Mouse (Mus musculus) cortical plate, adult 2 months (tissue): ENCODE results near the gene Rbpms2. TPM values are rescaled to one million over a fixed set of nuclear protein-coding genes. Genes with fewer than 3 reads are reported as not detected.

Source experiments
- H3K27ac ChIP-seq: fragments of 200-500 bp; 2 replicates; pipeline ENCODE4 v1.5.1; 2012; ENCODE audit warnings: low read length, control low read depth, inconsistent platforms; ENCODE audit not compliant: insufficient read depth
- H3K4me1 ChIP-seq: fragments of 200-500 bp; 2 replicates; pipeline ENCODE4 v1.6.1; 2011; ENCODE audit warnings: low read length; ENCODE audit not compliant: control insufficient read depth, insufficient read depth
- H3K4me3 ChIP-seq: fragments of 200-500 bp; 2 replicates; pipeline ENCODE4 v1.5.1; 2011; ENCODE audit warnings: mild to moderate bottlenecking, low read length, control low read depth; ENCODE audit not compliant: insufficient read depth
- CTCF ChIP-seq: fragments of 200-500 bp; IDR thresholded peaks from 2 replicates; pipeline ENCODE4 v1.5.1; 2011; ENCODE audit warnings: mild to moderate bottlenecking, control low read depth, low read length; ENCODE audit not compliant: insufficient read depth; ENCODE audit errors: extremely low read depth
- POLR2A ChIP-seq: fragments of 200-500 bp; IDR thresholded peaks from 2 replicates; pipeline ENCODE4 v1.6.1; 2011; ENCODE audit warnings: mild to moderate bottlenecking, low read length, control low read depth; ENCODE audit not compliant: insufficient read depth; ENCODE audit errors: extremely low read depth
- polyA plus RNA-seq: library from polyadenylated mRNA; depleted of rRNA; stranded (reverse); fragments of >200 nt; gene quantifications from 2 replicates; pipeline ENCODE4 v1.2.3, GENCODE M21; 2012; rRNA removed

The Rbpms2 gene
- 4.0 and 4.9 TPM in 2 replicates for polyA plus RNA-seq

DNA sequence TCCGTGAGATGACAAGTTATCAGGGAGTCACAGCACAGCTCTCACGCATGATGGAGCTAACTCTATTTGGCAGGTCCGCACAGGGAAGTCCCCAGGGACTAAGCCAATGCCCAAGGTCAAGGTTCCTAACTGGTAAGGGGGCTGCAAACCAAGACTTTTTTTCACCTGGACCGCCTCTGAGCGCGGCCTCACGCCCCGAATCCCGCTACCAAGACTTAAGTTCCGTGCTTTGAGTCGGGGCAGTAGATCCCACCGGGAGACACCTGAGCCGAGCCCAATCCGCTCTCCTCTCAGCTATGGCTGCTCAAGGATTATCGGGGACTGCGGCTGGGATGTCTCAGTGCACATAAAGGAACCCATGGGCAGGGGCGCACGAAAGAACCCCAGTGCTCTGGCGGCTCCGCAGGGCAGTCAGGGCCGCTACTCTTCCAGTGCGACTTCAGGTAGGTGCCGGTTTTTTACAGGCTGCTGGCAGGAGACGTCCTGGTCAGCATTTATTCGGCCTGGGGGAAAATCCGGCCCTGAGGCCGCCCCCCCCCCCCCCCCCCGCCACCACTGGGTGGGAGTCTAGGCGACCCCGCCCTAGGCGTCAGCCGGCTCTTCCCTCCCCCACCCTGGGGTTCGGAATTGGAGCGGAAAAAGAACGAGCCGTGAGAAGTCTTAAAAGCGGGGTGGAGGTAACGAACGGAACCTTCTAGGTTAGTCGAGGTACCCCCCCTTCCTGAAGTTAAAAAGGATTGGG is at the start of gene Rbpms2:
Gene Rbpms2 (plus strand): TSS at position 624 of the 742 bp plus-strand sequence.
- H3K4me3 ChIP-seq, result peak within 1 kb of the TSS; percentile 54
- TF ChIP-seq CTCF, result no peak
- no peak for TF ChIP-seq POLR2A
- no peak within 1 kb of the TSS for H3K27ac ChIP-seq
- H3K4me1 ChIP-seq, result no peaks in the 10 kb centered on the region; the same call in 1 of the 2 replicates

DNA sequence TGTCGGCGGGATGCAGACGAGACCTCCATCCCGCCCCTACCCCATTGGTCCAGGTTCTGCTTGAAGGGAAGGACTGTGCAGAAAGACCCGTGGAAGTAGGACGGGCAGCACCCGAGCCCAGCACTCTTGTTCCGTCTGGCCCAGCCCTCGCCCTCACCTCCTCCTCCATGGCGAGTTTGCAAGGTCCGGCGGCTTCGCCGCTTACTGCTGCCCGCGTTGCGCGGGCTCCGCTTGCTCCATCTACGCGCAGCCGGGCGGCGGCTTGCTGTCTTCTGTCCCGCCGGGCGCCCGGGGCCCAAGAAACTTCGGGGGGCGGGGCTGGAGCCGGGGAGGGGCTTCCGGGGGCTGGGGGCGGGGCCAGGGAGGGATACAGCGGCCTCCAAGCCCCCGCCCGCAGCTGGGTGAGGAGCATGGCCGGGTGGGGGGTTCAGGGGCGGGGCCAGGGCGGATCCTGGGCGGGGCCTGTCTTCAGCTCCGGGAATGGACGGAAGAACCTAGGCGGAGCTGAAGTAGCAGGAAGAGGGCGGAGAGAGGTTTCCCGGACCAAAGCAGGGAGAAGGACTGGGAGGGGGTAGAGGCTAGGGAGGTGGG is 49.6 kb upstream of the Rbpms2 start, which contains the start of gene Plekho2:
Gene Plekho2 (minus strand): TSS at position 260 of the 591 bp plus-strand sequence.
- peak within 1 kb of the TSS; percentile 20; the same call in 1 of the 2 replicates for H3K27ac ChIP-seq

DNA sequence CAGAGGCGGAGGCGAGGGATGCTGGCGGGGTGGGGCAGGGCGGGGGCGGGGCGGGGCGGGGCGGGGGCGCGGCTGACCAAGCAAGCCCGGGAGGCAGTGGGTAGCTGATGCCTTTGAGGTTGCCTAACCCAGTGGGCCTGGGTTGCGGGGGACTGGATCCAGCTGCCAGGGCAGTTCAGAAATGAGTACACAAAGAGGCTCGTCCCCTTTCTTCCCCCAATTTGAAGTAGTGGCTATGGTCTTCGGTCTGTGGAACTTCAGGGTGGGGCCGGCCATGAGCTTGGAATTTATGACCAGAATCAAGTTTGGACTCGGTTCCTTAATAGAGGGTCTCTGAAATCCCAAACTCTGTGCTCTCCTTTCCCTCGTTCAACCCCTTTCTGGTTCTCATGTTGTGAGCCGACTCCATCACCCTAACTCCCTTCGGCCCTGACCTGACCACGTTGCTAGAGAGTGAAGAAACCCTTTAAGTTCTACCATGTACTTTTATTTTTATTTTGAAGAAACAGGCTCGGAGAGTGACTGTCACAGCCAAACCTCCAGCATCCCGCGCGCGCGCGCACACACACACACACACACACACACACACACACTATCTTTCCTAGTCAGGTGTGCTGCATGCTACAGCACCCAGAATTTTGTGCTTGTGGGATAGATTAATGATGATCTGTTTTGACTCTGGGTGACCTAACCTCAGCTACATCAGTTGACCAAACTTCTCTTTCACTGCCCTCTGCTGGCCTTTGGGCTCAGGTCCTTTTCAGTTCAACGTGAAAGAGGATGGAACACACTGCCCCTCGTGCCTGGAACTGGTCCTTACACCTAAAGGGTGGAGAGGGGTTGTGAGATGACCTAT is 48.8 kb upstream of the Rbpms2 start:
- peak overlapping the region; percentile 42 for H3K4me3 ChIP-seq
- peak overlapping the region; percentile 4; the same call in 1 of the 2 replicates for H3K27ac ChIP-seq
- TF ChIP-seq POLR2A (no peak), CTCF (peak; percentile 95)
- no peaks in the 10 kb centered on the region for H3K4me1 ChIP-seq

More for the DNA sequence above, 49.6 kb upstream of the Rbpms2 start, which contains the start of gene Plekho2:
- no peak for TF ChIP-seq CTCF
- 0 out of 2 replicates have a peak, but pooled peaks have one; percentile 37 for TF ChIP-seq POLR2A
- Histone ChIP-seq H3K4me3 (peak within 1 kb of the TSS; percentile 42), H3K4me1 (no peaks in the 10 kb centered on the region)

DNA sequence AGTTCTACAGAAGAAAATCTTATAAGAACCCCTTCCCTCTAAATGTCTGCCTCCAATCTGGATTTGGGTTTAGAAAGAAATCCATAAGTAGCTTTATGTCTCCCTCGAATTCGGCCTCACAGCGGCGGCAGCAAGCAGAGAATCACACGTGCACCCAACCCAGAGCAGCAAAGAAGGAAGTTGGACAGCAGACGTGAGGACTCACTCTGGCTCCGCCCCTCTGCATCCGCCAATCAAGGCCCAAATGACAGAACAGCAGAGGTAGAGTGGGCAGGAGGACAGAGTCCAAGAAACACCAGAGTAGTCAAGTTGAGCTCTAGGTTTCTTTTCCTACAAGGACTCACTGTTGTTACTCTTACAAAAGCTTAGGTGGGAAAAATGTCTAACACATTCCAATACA is 46.4 kb upstream of the Rbpms2 start:
- no peaks in the 10 kb centered on the region for H3K4me1 ChIP-seq
- H3K4me3 ChIP-seq, result no peak overlapping the region
- no peak overlapping the region for H3K27ac ChIP-seq
- TF ChIP-seq CTCF (no peak), POLR2A (no peak)

DNA sequence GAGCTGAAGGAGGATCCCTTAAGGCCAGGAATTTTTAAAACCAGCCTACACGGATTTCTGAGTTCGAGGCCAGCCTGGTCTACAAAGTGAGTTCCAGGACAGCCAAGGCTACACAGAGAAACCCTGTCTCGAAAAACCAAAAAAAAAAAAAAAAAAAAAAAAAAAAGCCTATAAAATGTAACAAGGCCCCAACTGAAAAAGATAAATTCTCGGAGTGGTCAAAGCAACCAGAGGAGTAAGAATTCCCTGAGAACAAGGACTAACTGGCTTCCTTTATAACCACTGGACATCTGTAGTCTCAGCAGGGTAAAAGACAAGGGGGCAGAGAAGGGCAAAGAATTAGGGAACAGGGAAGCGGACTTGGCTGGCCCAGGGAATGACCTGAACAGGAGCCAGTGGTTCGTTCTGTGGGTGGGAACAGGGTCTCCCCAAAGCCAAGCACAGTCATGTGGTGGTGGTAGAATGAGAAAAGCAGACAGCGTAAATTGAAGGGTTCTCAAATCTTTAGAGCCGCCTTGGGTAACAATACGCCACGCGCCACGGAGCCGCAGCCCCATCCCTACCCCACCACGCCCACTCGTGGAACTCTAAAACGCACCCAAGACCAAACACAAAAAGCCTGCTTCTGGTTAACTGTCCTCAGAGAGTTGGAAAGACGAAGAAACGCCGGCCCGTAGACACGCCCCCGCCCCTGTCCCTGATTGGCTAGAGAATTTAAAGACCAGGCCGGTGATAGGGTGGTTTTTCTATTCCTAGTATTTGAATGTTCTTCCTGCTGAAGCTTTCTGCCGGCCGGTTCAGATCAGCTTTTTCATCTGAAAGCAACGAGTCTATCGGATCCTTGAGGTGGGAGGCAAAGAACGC is 42.8 kb upstream of the Rbpms2 start, which contains the start of gene Pif1:
Gene Pif1 (plus strand): TSS at position 755 of the 864 bp plus-strand sequence.
- peak within 1 kb of the TSS; percentile 29 for H3K4me3 ChIP-seq
- no peak within 1 kb of the TSS for H3K27ac ChIP-seq
- no peaks in the 10 kb centered on the region for H3K4me1 ChIP-seq
- TF ChIP-seq CTCF (no peak), POLR2A (no peak)

DNA sequence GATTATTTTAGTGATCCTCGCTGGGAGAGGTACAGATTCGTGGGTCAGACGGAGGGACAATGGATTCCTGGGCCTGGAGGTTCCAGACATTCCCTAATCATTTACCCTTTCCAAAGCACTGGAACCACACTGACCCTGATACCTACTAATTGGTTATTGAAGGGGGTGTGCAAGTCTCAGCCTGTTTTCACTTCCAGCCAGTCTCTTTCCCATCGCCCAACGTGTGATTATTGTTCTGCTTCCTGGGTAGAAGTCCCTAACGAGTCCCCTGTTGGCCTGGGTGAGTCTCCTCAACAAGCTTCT is 42.2 kb upstream of the Rbpms2 start:
- Histone ChIP-seq H3K4me3 (peak overlapping the region; percentile 29), H3K27ac (no peak overlapping the region), H3K4me1 (no peaks in the 10 kb centered on the region)
- TF ChIP-seq POLR2A (no peak), CTCF (no peak)

DNA sequence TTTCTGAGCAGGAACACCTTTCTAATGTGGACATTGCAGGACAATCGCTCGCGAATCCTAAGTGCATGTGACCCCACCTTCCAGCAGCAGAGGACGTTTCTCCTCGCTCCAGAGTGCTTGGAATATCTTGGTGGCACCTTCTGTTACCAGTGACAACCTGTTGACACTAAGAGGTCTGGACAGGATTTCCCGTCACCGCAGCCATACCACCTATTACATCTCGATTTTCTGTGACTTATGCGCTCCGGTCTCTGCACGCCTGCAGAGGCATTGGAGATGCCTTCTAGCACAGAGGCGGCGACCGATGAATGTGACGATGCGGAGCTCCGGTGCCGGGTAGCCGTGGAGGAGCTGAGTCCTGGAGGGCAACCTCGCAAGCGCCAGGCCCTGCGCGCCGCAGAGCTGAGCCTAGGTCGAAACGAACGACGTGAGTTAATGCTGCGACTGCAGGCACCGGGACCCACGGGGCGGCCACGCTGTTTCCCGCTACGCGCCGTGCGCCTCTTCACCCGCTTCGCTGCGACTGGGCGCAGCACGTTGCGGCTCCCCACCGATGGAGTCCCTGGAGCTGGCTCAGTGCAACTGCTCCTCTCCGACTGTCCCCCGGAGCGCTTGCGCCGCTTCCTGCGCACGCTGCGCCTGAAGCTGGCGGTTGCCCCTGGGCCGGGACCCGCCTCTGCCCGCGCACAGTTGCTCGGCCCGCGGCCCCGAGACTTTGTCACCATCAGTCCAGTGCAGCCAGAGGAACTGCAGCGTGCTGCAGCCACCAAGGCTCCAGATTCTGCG is 41.7 kb upstream of the Rbpms2 start:
- TF ChIP-seq POLR2A (no peak), CTCF (no peak)
- Histone ChIP-seq H3K27ac (no peak overlapping the region), H3K4me3 (peak overlapping the region; percentile 29), H3K4me1 (no peaks in the 10 kb centered on the region)

DNA sequence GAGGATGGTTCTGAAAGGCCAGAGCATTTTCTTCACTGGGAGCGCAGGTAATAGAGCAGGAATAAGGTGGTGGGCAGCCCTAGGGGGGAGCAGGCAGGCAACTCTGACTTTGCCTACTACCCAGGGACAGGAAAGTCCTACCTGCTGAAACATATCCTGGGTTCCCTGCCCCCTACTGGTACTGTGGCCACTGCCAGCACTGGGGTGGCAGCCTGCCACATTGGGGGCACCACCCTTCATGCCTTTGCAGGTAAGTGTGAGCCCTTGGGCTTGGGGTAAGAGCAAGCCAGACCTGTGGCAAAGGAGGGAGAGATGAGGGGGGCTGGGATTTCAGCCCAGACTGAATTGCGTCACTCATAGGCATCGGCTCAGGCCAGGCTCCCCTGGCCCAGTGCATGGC is 40.4 kb upstream of the Rbpms2 start:
- H3K4me1 ChIP-seq, result no peaks in the 10 kb centered on the region
- TF ChIP-seq POLR2A (no peak), CTCF (no peak)
- H3K4me3 ChIP-seq, result no peak overlapping the region
- H3K27ac ChIP-seq, result no peak overlapping the region

GRCm38 (mm10) chr9:65592721-65593120 is 36.7 kb upstream of the Rbpms2 start:
- TF ChIP-seq POLR2A, result no peak
- no peak for TF ChIP-seq CTCF
- Histone ChIP-seq H3K27ac (no peak overlapping the region), H3K4me3 (no peak overlapping the region), H3K4me1 (no peaks in the 10 kb centered on the region)
